ENCODE assay signal across 27 mouse cellular contexts in the genomic region with DNA sequence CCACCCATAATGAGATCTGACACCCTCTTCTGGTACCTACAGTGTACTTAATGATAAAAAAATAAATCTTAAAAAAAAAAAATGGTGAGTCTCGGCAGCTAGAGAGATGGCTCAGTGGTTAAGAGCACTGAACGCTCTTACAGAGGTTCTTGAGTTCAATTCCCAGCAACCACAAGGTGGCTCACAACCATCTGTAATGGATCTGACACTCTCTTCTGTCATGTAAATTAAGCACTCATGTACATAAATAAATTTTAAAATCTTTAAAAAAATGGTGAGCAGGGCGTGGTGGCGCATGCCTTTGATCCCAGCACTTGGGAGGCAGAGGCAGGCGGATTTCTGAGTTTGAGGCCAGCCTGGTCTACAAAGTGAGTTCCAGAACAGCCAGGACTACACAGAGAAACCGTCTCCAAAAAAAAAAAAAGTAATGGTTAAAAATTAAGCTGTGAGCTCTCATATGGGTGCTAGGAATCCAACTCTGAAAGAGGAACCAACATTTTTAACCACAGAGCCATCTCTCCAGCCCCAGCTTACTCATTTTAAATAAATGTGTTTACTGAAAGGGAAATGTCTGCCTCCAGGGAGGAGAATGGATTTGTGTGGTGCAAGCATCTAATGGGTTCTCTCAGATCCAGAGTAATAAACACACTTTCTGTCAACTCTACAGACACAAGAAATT. TPM values are rescaled to one million over a fixed set of nuclear protein-coding genes. Genes with fewer than 3 reads are reported as not detected.
A peak's percentile ranks its signal among the peaks of the same experiment; 100 is the strongest.
DNase-seq lines count a peak whose midpoint lies in the region; ATAC-seq and TF ChIP-seq lines count a peak whose summit lies in the region.
"Had no signal": no experiment of that assay in that cellular context is flagged by ENCODE, and none has a peak within 500 bp of the region (broad histone marks: within the 10 kb centered on the region; RNA-seq: fewer than 3 reads in every experiment).

No protein-coding gene starts in this region.

- TF ChIP-seq EP300 in MEL (IDR thresholded peaks at IDR 0.05; ENCODE audit: low read depth in 1 of 2, low read length in 2 of 2) = no peak

- TF ChIP-seq CTCF in layer of hippocampus, adult 2 months (conservative IDR thresholded peaks at IDR 0.05) = peak; percentile 35
- peak in 1 of 3 experiments; percentile 23; a peak in 2 of 6 replicates for TF ChIP-seq CTCF in MEL (IDR thresholded peaks at IDR 0.05 in 2 of 3, conservative IDR thresholded peaks at IDR 0.05 in 1 of 3; ENCODE audit: control insufficient read depth in 1 of 3, insufficient read depth in 1 of 3, low read depth in 2 of 3, low read length in 3 of 3, poor library complexity in 1 of 3, severe bottlenecking in 1 of 3)

- 90% methylated on average over 6 of the region's 6 CpGs for WGBS in forebrain, embryonic 16.5 days

- no peak overlapping the region for H3K9ac ChIP-seq in MEL (ENCODE audit: control insufficient read depth, low read depth, low read length, poor library complexity, severe bottlenecking)
- no peak overlapping the region for H3K9ac ChIP-seq in forebrain, embryonic 16.5 days (replicated peaks; ENCODE audit: low read depth, low read length)
- H3K9ac ChIP-seq: heart, embryonic 12.5 days; hindbrain, embryonic 15.5 days; liver, embryonic 12.5 days; liver, postnatal 0 days; neural tube, embryonic 12.5 days had no signal

- peaks cover 0 to 6% of the 10 kb centered on the region in 2 experiments; a peak in 1 of 4 replicates for H3K4me1 ChIP-seq in MEL (ENCODE audit: control insufficient read depth in 1 of 2, insufficient read depth in 2 of 2, low read length in 2 of 2)
- H3K4me1 ChIP-seq in forebrain, embryonic 16.5 days (replicated peaks; ENCODE audit: control insufficient read depth, insufficient read depth, low read length) = peaks cover 6% of the 10 kb centered on the region
- H3K4me1 ChIP-seq: neural tube, embryonic 12.5 days had no signal

- TF ChIP-seq POLR2A in MEL (IDR thresholded peaks at IDR 0.05; ENCODE audit: control insufficient read depth in 1 of 2, insufficient read depth in 1 of 2, low read depth in 1 of 2, low read length in 2 of 2, poor library complexity in 1 of 2) = no peak

- H3K79me2 ChIP-seq in MEL (ENCODE audit: control insufficient read depth, insufficient read depth, low read length, poor library complexity) = peaks cover 2% of the 10 kb centered on the region; the same call in 1 of the 2 replicates

- H3K4me2 ChIP-seq in forebrain, embryonic 16.5 days (ENCODE audit: low read length) = no peak overlapping the region
- H3K4me2 ChIP-seq: heart, embryonic 12.5 days; hindbrain, embryonic 15.5 days; liver, embryonic 12.5 days; neural tube, embryonic 12.5 days had no signal

- peak; percentile 53 for ATAC-seq in common myeloid progenitor, adult 5-6 weeks (replicated peaks; ENCODE audit: low read depth, poor library complexity, severe bottlenecking)
- peak; percentile 56 for ATAC-seq in megakaryocyte progenitor cell, adult 5-6 weeks (replicated peaks; ENCODE audit: poor library complexity)
- no peak for ATAC-seq in forebrain, embryonic 16.5 days
- ATAC-seq in activated CD4-positive, CD25-positive, alpha-beta regulatory T cell, adult 4 months = no peak
- ATAC-seq: CD4-positive, CD25-positive, alpha-beta regulatory T cell, adult 4 months; inflammation-experienced regulatory T-cells, adult 6 months; liver, embryonic 12.5 days; liver, postnatal 0 days; midbrain, embryonic 16.5 days had no signal

- H3K9me3 ChIP-seq in MEL (replicated peaks; ENCODE audit: insufficient read depth, low read length) = no peaks in the 10 kb centered on the region
- H3K9me3 ChIP-seq in forebrain, embryonic 16.5 days (ENCODE audit: control insufficient read depth, low read length) = no peaks in the 10 kb centered on the region
- H3K9me3 ChIP-seq: heart, embryonic 12.5 days; hindbrain, embryonic 15.5 days; liver, embryonic 12.5 days; midbrain, embryonic 10.5 days; neural tube, embryonic 12.5 days had no signal

- H3K27ac ChIP-seq in layer of hippocampus, adult 2 months = no peak overlapping the region
- no peak overlapping the region for H3K27ac ChIP-seq in MEL (ENCODE audit: control insufficient read depth, low read depth, low read length)
- H3K27ac ChIP-seq in forebrain, embryonic 16.5 days (ENCODE audit: low read length) = no peak overlapping the region
- H3K27ac ChIP-seq: heart, adult 2 months; hindbrain, embryonic 15.5 days; liver, embryonic 12.5 days; midbrain, embryonic 10.5 days; neural tube, embryonic 12.5 days had no signal

- 0 out of 4 replicates have a peak, but pooled peaks cover 2% of the 10 kb centered on the region in 2 experiments for H3K36me3 ChIP-seq in MEL (ENCODE audit: control insufficient read depth in 1 of 2, insufficient read depth in 2 of 2, low read length in 2 of 2)
- H3K36me3 ChIP-seq in forebrain, embryonic 16.5 days (ENCODE audit: control insufficient read depth, insufficient read depth) = no peaks in the 10 kb centered on the region

- peak; percentile 6; the same call in 1 of the 2 replicates for TF ChIP-seq RAD21 in MEL (IDR thresholded peaks at IDR 0.05; ENCODE audit: low read depth, low read length)

- no peak overlapping the region for H3K4me3 ChIP-seq in layer of hippocampus, adult 2 months
- no peak overlapping the region for H3K4me3 ChIP-seq in MEL (ENCODE audit: control insufficient read depth in 1 of 2, insufficient read depth in 1 of 2, low read depth in 2 of 2, low read length in 2 of 2)
- H3K4me3 ChIP-seq in forebrain, embryonic 16.5 days (replicated peaks; ENCODE audit: low read length) = no peak overlapping the region
- H3K4me3 ChIP-seq: erythroblast, embryonic 14.5 days; heart, adult 2 months; heart, embryonic 12.5 days; hindbrain, embryonic 15.5 days; liver, embryonic 12.5 days; midbrain, embryonic 10.5 days; myocyte; neural tube, embryonic 12.5 days had no signal

- no peak for DNase-seq in layer of hippocampus, adult 2 months (ENCODE audit: low spot score in 2 of 2)
- no peak for DNase-seq in layer of hippocampus, adult 8-10 months (ENCODE audit: low spot score in 2 of 2)
- DNase-seq in MEL (ENCODE audit: low read depth, low spot score) = peak; percentile 68
- DNase-seq in spleen, adult 12 weeks (ENCODE audit: low spot score) = no peak
- DNase-seq: adrenal gland, postnatal 10 days; cerebellum, adult 11 months; gastrocnemius, postnatal 14 days; heart, adult 2 months; kidney, adult 11 months; kidney, postnatal 14 days; liver, postnatal 0 days; lung, postnatal 4 days; thymus, postnatal 14 days had no signal

- no peaks in the 10 kb centered on the region for H3K27me3 ChIP-seq in MEL (ENCODE audit: control insufficient read depth in 1 of 2, insufficient read depth in 2 of 2, low read length in 2 of 2)
- H3K27me3 ChIP-seq in forebrain, embryonic 16.5 days (replicated peaks; ENCODE audit: control insufficient read depth, insufficient read depth, low read length) = no peaks in the 10 kb centered on the region
- H3K27me3 ChIP-seq: heart, embryonic 12.5 days; hindbrain, embryonic 15.5 days; liver, embryonic 12.5 days; neural tube, embryonic 12.5 days had no signal

RNA-seq across cellular contexts. Expression of gene Purb, which starts 12.4 kb away (rescaled TPM):
- total RNA-seq in layer of hippocampus, adult 2 months (2021) = 100 to 1,000 TPM; 234 to 240 TPM
- total RNA-seq in layer of hippocampus, adult 8-10 months (2022) = 100 to 1,000 TPM; 202 to 239 (median 220) TPM
- 29.3 and 33.9 TPM in 2 replicates for total RNA-seq in MEL (2012; rRNA removed)
- 10 to 100 TPM; 23.1 to 32.7 TPM for polyA plus RNA-seq in MEL (2012; ENCODE audit: insufficient read depth in 1 of 2, insufficient read length in 2 of 2, low read depth in 1 of 2, low replicate concordance in 2 of 2, missing spikeins in 1 of 2)
- total RNA-seq in common myeloid progenitor, adult 5-6 weeks (2017) = 65.8 and 78.7 TPM in 2 replicates
- 51.3 and 53.0 TPM in 2 replicates for total RNA-seq in megakaryocyte progenitor cell, adult 5-6 weeks (2015)
- 38.3 and 40.5 TPM in 2 replicates for total RNA-seq in megakaryocyte progenitor cell, adult 5-6 weeks (2017)
- 14.4 and 16.7 TPM in 2 replicates for polyA plus RNA-seq in forebrain, embryonic 16.5 days (2015; fragmentation: Nextera tagmentation; extraction: Ambion mirVana)
- polyA plus RNA-seq in activated CD4-positive, CD25-positive, alpha-beta regulatory T cell, adult 4 months (2017; shearing (Covaris generic)) = 10 to 100 TPM; 20.4 to 21.9 TPM

RNA-seq across cellular contexts. Expression of gene H2afv, which starts 19.1 kb away (rescaled TPM):
- 10 to 100 TPM; 43.6 to 47.3 TPM for total RNA-seq in layer of hippocampus, adult 2 months (2021)
- total RNA-seq in layer of hippocampus, adult 8-10 months (2022) = 10 to 100 TPM; 26.4 to 39.8 (median 36.9) TPM
- total RNA-seq in MEL (2012; rRNA removed) = 70.6 and 97.2 TPM in 2 replicates
- polyA plus RNA-seq in MEL (2012; ENCODE audit: insufficient read depth in 1 of 2, insufficient read length in 2 of 2, low read depth in 1 of 2, low replicate concordance in 2 of 2, missing spikeins in 1 of 2) = 100 to 1,000 TPM in 1 of 2 experiments, not detected in 1; 159 TPM
- 88.8 and 129 TPM in 2 replicates for total RNA-seq in common myeloid progenitor, adult 5-6 weeks (2017)
- total RNA-seq in megakaryocyte progenitor cell, adult 5-6 weeks (2015) = 174 and 176 TPM in 2 replicates
- 134 and 144 TPM in 2 replicates for total RNA-seq in megakaryocyte progenitor cell, adult 5-6 weeks (2017)
- polyA plus RNA-seq in forebrain, embryonic 16.5 days (2015; fragmentation: Nextera tagmentation; extraction: Ambion mirVana) = 438 and 507 TPM in 2 replicates
- 100 to 1,000 TPM; 207 to 221 TPM for polyA plus RNA-seq in activated CD4-positive, CD25-positive, alpha-beta regulatory T cell, adult 4 months (2017; shearing (Covaris generic))

RNA-seq across cellular contexts. Expression of gene Ppia, which starts 48.1 kb away (rescaled TPM):
- 1,000 to 10,000 TPM; 1,589 to 1,677 TPM for total RNA-seq in layer of hippocampus, adult 2 months (2021)
- 1,000 to 10,000 TPM; 1,319 to 1,646 (median 1,558) TPM for total RNA-seq in layer of hippocampus, adult 8-10 months (2022)
- total RNA-seq in MEL (2012; rRNA removed) = 7,288 and 8,303 TPM in 2 replicates
- 1,000 to 10,000 TPM in 1 of 2 experiments, not detected in 1; 3,662 TPM for polyA plus RNA-seq in MEL (2012; ENCODE audit: insufficient read depth in 1 of 2, insufficient read length in 2 of 2, low read depth in 1 of 2, low replicate concordance in 2 of 2, missing spikeins in 1 of 2)
- 2,015 and 2,091 TPM in 2 replicates for total RNA-seq in common myeloid progenitor, adult 5-6 weeks (2017)
- 5,512 and 5,729 TPM in 2 replicates for total RNA-seq in megakaryocyte progenitor cell, adult 5-6 weeks (2015)
- 1,825 and 2,581 TPM in 2 replicates for total RNA-seq in megakaryocyte progenitor cell, adult 5-6 weeks (2017)
- polyA plus RNA-seq in forebrain, embryonic 16.5 days (2015; fragmentation: Nextera tagmentation; extraction: Ambion mirVana) = 3,622 and 3,688 TPM in 2 replicates
- polyA plus RNA-seq in activated CD4-positive, CD25-positive, alpha-beta regulatory T cell, adult 4 months (2017; shearing (Covaris generic)) = 1,000 to 10,000 TPM; 2,979 to 3,385 TPM

RNA-seq across cellular contexts. Expression of gene Myo1g, which starts 57.5 kb away (rescaled TPM):
- under 1 TPM; 0.59 to 0.91 TPM for total RNA-seq in layer of hippocampus, adult 2 months (2021)
- 1 to 10 TPM in 1 of 4 experiments, under 1 TPM in 3; 0.39 to 1.3 (median 0.51) TPM for total RNA-seq in layer of hippocampus, adult 8-10 months (2022)
- total RNA-seq in MEL (2012; rRNA removed) = 19.4 and 22.8 TPM in 2 replicates
- 10 to 100 TPM in 1 of 2 experiments, not detected in 1; 33.3 TPM for polyA plus RNA-seq in MEL (2012; ENCODE audit: insufficient read depth in 1 of 2, insufficient read length in 2 of 2, low read depth in 1 of 2, low replicate concordance in 2 of 2, missing spikeins in 1 of 2)
- total RNA-seq in common myeloid progenitor, adult 5-6 weeks (2017) = 27.1 and 38.1 TPM in 2 replicates
- total RNA-seq in megakaryocyte progenitor cell, adult 5-6 weeks (2015) = 39.1 and 43.8 TPM in 2 replicates
- 47.1 and 49.6 TPM in 2 replicates for total RNA-seq in megakaryocyte progenitor cell, adult 5-6 weeks (2017)
- polyA plus RNA-seq in forebrain, embryonic 16.5 days (2015; fragmentation: Nextera tagmentation; extraction: Ambion mirVana) = 0.20 and 0.60 TPM in 2 replicates
- 100 to 1,000 TPM; 138 to 145 TPM for polyA plus RNA-seq in activated CD4-positive, CD25-positive, alpha-beta regulatory T cell, adult 4 months (2017; shearing (Covaris generic))

Comparison
In these comparisons a context has a peak if more than half of its experiments do, and no peak if none do; other contexts are left out.
1. ATAC-seq: peak in common myeloid progenitor, adult 5-6 weeks (single experiment) and megakaryocyte progenitor cell, adult 5-6 weeks (single experiment); none in forebrain, embryonic 16.5 days (single experiment) and activated CD4-positive, CD25-positive, alpha-beta regulatory T cell, adult 4 months (single experiment).